Mouse (Mus musculus) megakaryocyte, embryonic 14.5 days (primary cell): Measurements from ENCODE around the gene Asb4.

Experiments used
- FLI1 ChIP-seq: IDR thresholded peaks from 2 replicates; pipeline ENCODE4 v1.6.1; 2012; ENCODE audit warnings: low read length, inconsistent platforms, mixed read lengths
- GATA1 ChIP-seq: IDR thresholded peaks from 3 replicates; pipeline ENCODE4 v1.6.1; 2012; ENCODE audit warnings: mixed read lengths, low read length, inconsistent platforms, borderline replicate concordance

DNA sequence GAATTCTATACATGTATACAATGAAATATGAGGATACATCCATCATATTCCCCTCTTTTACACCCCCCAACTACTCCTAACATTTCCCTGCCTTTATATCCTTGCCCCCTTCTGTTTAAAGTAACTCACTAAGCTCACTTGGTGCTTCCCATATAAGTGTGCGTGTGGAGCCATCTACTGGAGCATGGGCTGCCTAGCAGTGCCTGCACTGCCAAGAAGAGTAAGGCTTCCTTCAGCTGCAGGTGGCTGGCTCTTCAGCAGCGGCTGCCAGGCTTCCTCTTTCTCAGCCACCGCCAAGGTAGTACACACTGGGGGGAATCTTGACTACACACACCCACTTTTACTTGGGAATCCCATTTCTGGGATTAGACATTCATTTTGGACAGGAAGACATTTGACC, 18.2 kb downstream of the Asb4 start:
- TF ChIP-seq GATA1: no peak
- no peak for TF ChIP-seq FLI1
